Mouse (Mus musculus) kidney, adult 2 months (tissue): Measurements from ENCODE around the gene Car3.

ENCODE experiments used
- CTCF ChIP-seq: fragments of 200-500 bp; conservative IDR thresholded peaks from 2 replicates; pipeline ENCODE4 v1.5.1; 2011; ENCODE audit warnings: low read depth, mild to moderate bottlenecking, control low read depth, low read length, moderate library complexity, mixed read lengths; ENCODE audit not compliant: insufficient read depth, insufficient read length
- POLR2A ChIP-seq: fragments of 200-500 bp; IDR thresholded peaks from one replicate; pipeline ENCODE4 v1.6.1; 2011; ENCODE audit warnings: low read depth, low read length, control low read depth

DNA sequence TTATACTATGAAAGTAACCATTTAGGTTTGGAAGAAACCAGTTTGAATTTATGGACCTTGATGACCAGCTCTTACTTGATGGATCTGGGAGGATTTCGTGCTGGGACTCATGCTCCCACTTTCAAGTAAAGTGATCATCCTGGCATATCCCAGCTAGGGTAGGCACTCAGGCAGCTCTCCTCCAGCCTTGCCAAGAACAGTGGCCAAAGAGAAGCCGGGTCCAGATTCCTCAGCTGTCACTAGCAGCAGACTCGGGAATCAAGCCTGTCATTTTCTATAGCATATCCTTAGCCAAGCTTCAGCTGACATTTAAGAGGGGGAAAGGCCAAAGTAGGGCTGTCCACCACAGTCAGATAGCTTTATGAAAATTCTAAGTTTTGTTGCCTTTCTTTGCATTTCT lies 3.0 kb upstream of the Car3 start:
- TF ChIP-seq CTCF (no peak), POLR2A (no peak)
